Mouse (Mus musculus): ENCODE results near the gene Dct.

Dct gene

DNA sequence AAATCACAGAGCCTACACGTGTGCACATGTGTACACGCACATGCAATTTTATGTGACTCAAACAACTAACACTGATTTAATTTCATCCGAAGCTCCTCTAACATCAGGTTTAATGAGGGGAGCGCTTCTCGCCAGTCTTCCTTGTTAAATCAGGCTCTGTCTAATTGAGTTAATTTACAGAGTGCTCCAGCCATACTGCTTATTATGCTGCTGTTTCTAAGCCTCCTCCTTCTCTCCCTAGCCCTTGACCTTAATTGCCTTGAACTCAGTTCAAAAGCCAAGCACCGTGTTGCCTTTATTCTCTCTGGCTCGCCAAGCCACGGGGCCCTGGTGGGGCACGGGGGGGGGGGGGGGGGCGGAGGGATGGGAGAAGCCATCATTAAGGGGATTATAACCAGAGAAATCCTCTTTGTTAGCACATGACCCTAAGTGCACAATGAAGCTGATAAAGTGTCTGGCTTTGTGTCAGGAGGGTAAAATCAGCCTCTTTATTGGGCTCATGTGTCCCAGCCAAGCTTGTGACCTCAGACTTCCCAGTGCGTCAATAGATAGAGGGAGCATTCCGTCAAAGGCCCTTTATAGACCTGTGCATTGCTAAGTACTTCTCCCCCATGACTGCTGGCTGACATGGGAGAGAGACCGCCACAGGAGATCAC, at the start of gene Dct:
TSS of gene Dct (minus strand) at position 270 of the 656 bp plus-strand sequence.
- DNase-seq, result no peak

DNA sequence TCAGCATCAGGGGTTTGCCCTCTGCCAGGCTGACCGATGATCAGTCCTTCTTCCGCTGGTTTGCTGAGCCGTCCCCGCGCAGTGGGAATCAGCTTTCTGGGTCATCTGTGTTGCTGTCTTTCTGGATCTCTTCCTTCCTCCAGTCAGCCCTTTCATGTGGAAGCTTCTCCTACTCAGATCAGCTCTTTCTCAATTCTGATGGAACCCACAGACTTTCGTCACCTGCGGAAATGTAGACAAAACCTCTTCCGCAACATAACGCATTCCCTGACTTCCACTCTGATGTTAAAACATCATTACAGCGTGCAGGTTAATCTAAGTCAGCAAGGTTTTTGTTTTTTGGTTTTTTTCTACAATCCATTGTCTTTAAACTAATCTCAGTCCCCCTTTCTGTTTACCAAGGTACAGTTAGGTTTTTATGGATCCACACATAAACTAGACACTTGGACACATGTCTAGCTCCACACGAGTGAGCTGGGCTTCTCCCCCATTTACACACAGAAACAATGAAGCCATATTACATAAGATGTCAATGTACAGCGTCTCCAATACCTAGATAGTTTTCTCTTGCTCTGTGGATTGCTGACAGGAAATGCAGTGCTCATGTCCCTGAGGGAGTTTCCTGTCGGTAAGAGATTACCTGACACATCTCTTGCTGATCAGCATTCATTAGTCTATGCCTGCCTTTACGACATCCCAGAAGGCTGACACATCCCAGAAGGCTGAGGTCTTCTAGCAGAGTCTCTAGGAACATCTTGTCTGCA, 49.4 kb upstream of the Dct start:
- no peak for DNase-seq

DNA sequence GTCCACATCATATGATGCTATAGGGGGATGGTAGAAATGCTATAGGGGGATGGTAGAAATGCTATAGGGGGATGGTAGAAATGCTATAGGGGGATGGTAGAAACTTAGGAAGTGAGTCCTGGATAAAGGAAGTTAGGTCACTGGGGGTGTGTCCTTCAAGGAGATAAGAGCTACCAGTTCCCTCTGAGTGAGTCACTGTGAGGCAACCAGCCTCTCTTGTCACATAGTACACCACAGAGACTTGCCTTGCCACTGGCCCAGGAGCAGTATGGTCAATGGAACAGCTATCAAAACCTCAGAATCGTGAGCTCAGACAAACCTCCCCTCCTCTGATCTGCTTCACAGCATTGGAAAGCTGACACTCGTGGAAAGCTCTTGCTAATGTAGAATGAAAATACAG, 46.2 kb upstream of the Dct start:
- no peak for DNase-seq

DNA sequence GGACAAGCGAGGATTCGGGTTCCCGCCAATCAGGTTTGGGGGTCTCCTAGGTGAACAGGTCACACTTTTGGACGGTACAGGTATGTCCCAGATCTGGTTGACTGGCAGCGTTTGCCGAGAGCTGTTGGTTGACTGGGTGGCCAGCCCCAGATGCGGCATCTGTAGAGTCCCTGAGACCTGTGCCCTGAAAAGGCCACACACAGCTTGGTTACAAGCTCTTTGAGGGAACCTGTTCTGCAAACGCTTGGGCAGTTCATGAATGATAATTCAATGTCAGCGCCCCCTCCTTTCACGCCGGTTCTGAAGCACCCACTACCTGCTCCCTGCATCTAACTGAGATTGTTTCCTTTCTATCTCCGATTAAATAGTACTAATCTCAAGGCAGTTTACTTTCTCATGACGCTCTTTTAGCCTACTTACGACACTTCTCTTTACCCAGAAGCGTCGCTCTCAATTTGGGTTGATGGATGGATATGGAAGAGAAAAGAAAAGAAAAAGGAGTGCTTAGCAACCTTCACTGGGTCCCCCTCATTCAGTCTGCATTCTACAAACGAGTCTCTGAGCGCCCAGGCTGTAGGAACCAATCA, 37.9 kb upstream of the Dct start:
- no peak for DNase-seq

DNA sequence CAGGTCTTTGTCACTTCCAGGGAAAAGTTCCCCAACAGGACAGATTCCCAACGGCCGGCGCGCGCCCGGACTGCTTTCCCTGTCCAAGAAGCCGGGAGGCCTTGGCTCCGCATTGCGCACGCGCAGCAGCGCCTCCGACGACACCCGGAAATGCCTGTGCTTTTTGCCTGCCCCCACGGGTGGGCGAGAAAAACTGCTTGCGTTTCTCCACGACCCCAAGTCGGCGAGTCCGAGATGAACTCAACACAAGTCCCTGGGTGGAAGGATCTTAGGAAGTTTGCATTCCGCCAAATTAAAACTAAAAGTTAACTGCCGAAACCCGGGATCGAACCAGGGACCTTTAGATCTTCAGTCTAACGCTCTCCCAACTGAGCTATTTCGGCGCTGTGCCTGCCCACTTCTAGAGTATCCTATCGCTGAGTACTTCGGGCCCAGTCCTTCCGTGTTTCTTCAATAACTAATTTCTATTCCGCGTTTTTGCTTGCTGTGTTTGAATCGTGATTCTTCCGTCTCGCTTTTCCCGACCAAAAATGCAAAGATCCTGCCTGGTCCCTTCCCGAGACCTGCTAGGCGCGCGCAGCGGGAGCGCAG, 37.3 kb upstream of the Dct start:
- peak; percentile 96 for DNase-seq

DNA sequence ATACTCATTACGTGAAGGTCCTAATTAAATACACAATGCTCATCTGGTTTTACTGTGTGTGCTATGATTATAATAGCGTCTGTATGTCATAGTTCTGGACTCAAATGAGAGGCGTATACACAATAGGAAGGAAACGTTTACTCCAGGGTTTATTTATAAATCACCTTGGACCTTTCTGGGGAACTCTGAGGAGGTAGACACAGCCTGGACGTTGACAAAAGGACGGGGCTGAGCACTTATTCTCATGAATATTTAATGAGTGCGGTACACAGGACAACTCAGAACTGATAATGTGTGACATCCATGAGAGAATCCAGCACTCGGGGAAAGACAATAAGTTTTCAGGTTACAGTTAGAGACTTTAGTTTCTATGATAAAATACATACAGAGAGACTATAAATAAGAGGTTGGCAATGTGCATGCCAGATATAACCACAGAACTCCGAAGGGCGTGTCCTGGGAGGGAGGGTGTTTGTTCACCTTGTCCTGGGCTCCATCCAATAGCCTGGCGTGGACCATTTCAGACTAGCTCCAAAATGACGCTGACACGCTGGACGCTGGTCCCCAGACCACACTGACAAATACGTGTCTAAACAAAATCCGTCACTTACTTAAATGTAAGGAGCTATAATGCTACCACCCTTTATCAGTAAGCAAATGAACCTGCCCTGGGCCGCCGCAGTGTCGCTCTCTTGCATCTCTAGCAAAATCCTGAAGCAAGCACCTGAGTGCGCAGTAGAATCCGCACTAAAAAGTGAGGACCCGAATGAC, 36.6 kb upstream of the Dct start:
- peak; percentile 49 for DNase-seq

DNA sequence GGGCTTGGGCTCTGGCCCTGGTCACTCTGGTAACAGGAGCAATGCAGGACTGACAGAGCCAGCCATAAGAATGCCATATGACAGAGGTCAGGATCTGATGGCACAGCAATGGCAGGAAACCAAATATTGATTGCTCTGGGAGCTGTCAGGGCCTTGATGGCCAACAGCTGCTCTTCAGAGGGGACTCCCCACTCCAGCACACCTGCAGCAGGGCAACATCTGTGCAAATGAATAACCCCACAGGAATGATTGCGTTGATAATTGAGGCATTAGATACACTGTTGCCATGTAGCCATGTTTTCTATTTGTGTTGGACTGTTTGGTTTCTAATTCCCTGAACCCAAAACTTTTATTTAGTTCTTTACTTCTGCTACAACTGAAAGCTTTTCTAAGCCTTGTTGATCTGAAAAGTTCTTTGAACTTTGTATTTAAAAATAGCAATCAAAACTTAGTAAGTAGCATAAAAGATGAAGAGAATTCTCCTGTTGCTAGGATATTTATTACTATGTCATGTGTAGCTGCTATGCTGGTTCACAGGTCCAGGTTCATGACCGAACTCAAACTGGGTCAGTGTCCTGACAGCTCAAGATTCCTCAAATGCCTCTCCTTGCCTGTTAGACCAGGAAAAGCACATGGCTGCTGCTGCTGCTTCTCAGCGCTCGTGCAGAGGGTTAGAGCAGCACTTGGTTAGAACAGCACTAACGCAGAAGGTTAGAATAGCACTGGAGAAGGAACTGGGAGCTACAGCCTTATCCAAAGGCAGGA, 34.4 kb upstream of the Dct start:
- no peak for DNase-seq

DNA sequence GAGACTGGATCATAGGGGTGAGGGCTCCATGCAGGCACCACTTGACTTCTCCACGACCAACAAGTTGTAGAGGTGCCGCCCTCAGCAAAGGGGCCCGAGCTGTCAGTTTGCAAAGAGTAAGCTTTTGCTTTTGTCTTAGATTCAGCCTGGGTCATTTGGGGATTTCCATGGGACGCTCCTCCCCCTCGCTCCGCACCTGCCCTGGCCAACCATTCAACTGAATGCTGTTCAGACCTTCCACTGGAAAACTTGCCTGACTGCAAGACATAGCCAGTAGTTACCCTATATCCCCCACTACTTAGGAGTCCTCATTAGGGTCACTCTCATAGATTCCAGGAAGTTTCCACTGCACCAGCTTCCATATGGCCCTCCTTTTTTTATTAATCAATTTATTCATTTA, 31.8 kb upstream of the Dct start:
- no peak for DNase-seq

DNA sequence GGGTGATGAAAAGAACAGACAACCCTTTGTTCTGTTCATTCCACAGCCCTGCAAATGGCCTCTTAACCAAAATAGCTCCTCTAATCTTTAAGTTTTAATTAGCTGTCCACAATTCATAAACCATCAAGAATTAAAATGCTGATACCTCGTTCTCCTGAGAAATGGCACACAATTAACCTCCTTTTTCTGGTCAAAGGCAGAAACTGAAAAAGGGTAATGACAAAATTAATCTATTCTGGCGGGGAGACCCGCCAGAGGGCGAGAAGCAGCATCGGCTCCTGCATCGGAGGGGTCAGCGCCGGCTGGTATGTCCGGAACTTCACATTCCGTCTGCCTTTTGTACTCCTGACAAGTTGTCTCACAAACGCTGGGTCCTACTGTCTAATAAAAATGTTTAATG, 28.6 kb upstream of the Dct start:
- no peak for DNase-seq

DNA sequence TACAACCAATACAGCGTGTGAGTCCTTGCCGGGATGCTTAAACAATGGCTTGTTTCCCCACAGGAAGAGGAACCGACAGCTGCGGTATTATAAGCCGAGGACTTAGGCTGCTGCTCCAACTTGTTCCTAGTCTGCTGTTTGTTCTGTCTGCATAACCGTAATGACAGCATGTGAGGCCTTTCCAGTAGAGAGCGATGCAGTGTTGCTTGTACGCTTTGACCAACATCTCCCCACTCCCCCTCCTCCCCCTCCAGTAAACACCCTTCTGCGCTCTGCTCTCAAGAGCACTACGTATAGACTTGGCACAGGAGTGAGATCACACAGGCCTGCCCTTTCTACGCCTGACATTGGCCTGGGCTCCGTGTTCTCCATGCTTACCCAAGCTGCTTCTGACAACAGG, 18.1 kb upstream of the Dct start:
- peak; percentile 15 for DNase-seq

DNA sequence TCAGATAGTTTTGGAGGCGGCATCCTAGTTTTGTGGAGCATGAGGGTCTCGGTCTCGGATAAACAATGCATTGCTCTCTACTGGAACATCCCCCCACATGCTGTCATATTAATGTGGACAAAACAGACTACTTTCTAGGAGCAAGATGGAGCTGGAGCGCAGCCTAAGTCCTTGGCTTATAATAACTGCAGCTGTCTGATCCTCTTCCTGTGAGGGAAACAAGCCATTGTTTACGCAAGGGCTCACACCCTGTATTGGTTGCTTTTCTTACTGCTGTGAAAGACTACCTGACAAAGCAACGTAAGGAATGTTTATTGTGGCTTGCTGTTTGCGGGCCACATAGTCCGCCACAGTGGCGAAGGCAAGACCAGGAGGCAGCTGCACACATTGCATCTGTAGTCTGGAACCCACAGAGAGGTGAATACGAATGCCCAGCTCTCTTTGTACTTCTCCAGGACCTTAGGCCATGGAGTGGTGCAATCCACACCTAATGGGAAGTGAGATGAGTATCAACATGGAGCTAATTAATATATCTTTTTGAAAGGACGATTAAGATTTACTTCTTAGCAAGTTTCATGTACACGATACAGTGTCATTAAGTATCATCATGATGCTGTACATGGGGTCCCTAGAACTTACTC, 17.5 kb upstream of the Dct start:
- peak; percentile 27 for DNase-seq

DNA sequence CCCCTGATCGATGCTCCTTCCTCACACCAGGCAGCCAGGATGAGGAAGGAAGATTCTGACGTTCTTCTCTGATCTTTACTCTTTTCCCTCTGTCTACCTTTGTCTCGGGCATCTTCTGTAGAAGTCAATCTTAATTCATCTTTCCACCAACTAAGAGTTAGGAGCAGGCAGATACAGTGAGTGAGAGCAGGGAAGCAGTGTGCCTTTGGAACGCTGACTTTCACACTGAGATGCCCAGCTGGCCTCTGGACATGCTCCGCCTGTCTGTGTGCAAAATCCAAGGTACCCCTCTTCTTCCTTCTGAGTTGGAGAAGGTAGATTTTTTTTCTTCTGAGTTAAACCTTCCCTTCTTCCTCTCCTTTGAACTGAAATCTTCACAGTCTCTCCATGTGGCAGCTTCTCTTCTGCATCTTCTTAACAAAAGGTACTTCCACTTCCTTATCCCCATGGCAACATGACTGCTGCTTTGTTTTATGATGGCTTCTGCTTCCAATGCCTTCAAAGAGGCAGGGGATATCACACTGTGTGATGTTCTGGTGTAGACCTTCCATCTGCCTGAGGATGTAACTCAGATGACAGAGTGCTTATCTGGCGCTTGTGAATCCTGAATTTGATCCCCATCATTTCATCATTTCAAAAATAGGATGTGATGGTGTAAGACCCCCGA, 9.9 kb upstream of the Dct start:
- no peak for DNase-seq

DNA sequence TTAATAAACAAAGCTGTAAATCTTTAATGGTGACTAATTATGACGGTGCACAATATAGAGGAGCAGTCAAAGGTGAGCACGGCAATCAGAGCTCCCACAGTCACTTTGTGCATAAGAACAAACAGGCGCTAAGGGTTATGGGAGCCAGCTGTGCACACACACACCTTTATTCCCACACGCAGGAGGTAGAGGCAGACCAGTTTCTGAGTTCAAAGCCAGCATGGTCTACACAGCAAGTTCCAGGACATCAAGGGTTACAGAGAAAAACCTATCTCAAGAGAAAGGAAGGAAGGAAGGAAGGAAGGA, 6.5 kb upstream of the Dct start:
- no peak for DNase-seq

DNA sequence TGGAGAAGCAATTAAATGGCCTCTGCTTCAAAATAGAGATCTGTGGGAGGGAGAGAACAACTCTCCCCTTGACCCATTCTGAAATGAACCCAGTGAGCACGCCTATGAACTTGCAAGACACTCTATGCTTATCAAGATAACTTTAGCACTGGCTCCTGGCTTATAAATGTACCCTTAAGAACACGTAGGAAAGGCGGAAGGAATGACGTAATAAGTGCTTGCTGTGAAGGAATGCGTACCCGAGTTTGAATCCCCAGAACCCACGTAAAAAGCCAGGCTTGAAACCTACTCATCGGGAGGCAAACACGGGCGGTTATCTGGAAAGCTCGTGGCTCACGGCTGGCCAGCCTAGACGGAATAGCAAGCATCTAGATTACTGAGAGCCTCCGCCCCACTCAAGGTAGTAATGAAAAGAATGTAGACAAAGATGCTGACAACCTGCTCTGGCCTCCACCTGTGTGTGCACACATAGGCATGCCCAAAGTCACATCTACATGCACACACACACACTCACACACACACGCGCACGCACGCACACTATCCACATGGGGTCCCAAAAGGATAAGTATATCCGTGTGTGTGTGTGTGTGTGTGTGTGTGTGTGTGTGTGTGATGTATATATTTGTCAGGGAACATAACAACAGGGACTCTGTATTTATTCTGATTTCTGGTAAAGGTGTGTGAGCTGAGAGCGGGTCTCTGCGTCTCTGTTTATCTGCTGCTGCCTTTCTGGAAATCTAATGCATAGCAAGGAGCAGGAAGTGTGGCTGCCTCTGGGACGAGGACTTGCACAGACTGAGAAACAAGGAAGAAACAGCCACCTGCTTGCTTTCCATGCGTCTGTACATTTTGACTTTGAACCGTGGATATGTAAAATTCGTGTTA, 5.9 kb upstream of the Dct start:
- no peak for DNase-seq

DNA sequence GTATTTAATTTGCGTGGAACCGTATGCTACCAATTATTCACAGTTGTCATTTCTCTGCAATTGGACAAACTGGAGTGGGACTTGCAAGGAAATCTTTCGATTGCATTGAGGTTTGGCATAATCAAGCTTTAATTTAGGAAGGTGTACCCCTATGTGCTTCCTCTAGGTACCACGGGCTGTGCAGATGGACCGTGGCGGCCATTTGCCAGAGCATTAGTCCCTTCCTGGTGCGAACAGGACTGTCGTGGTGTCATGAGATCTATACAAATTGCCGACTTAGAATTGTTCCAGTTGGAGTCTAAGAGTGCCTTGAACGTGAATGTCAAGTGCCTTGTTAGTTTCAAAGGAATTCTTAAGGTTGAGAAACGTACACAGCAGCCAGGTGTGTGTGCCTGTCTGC, 726 bp upstream of the Dct start:
- DNase-seq, result no peak

DNA sequence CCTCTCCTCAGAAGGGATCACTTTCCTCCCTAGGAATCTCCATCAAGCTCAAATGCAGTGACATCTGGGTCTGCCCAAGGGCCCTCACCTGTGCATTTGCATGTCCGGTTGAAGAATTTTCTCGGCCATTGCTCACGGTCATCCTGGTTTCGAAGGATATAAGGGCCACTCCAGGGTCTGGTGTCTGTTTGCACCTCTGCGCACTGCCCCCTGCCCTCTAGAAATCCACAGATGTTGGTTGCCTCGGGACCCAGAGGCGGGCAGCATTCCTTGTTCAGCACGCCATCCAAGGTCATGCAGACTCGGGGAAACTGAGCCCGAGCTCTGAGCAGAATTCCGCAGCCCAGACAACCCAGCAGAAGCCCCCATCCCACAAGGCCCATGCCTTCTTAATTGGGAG, 648 bp downstream of the Dct start:
- DNase-seq, result no peak

DNA sequence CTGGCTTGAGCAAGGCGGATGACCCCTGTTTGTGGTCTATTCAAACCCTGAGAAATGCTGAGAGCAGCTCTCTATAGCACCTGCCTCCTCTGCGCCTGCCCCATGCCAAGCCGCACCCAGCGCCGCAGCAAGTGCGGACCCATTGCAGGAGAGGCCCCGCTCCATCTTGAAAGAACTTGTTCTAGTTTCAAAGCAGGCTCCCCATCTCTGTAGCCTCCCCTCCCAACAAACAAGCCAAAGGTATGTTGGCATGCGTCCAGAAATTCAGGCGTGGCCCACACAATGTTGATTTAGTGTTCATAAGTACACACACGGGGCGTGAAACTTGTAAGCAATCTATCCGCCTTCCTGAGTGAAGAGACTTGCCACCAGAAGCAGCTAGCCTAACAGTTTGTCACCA, 1.1 kb downstream of the Dct start:
- peak; percentile 59 for DNase-seq

DNA sequence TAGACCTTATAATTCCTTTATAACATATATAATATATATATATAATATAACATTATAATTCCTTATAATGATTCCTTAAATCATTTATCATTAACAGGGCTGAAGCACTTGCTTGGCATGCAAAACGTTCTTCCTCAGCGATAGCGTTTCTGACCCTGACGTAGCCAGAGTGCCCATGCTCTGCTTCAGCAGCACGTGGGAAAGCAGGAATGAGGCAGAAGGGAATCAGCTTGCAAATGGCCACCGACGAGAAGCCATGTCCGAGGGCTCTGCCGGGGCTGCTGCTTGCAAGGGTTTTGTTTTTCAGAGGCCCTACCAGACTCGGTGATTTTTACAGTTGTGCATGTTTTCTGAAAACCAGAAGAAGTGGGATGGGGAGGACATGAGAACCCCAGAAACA, 1.6 kb downstream of the Dct start:
- no peak for DNase-seq

DNA sequence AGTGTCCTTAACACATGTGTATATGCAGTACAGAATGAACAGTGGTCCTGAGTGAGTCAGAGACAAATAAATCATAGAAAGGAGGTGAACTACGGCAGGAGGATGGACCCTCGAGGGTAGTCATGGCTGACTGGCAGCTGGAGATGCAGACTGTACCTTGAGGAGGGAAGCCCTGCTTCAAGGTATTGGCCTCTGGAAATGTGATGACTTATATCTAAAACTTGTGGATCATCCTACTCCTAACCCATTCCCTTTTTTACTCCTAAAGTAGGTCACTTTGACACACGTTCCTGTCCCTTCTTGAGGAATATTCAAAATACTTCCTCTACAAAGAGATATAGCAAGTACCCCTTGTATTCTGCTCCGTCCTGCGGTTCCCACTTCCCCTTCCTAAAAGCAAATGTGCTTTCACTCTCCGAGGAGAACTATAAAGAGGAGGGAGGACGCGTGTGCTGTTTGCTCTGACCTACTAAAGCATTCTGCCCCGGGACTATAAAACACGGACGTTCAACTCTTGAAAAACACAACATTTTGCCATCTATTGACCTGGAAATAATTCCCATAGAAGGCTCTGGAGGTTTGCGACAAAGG, 2.3 kb downstream of the Dct start:
- DNase-seq, result no peak

DNA sequence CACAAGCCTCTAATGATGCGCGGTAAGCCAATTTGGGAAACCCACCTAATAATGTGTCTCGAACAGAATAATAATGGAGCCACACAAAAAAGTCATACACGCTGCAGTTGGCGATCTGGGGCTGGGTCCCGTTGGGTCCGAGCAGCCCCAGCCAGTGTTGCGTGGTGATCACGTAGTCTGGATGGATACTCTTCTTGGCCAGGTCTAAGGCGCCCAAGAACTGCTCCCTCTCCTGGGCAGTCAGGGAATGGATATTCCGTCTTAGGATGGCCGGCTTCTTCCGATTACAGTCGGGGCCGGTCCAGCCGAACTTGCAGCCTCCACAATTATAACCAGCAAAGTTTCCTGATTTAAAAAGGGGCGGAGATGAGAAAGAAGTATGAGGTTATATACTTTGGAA, 9.1 kb downstream of the Dct start:
- DNase-seq, result peak; percentile 55

Measured in lung, postnatal 10 days (tissue).